Mouse (Mus musculus) testis, postnatal 14 days (tissue): ENCODE results near the gene Erbb2.
"Not testable (repeated sequence)": the region's sequence is repeated elsewhere in the genome, so short reads cannot be mapped to it uniquely, and the experiment has no call there.

Source experiments
- DNase-seq: peaks from one replicate; pipeline ENCODE4 v3.0.0; 2021; ENCODE audit warnings: low spot score

Gene Erbb2

GRCm38 (mm10) chr11:98412273-98412796, at the start of gene Erbb2:
Gene Erbb2 (plus strand): TSS chr11:98412470.
- DNase-seq: peak; percentile 66

DNA sequence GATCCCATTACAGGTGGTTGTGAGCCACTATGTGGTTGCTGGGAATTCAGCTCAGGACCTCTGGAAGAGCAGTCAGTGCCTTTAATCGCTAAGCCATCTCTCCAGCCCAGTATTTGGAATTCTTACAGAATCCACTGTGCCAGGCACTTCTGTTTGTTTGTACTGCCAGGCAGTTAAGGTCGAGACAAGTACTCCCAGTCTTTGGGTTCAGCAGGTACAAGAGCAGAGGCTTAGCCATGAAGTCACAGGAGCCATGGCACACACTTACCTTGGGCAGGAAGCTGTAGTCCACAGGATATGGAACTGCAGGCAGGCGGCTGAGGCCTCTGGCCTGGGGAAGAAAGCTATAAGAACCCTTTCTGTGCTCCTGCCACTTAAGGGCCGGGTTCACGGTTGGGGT, 48.5 kb upstream of the Erbb2 start:
- no peak for DNase-seq

GRCm38 (mm10) chr11:98364410-98364809, 47.9 kb upstream of the Erbb2 start:
- DNase-seq: no peak

DNA sequence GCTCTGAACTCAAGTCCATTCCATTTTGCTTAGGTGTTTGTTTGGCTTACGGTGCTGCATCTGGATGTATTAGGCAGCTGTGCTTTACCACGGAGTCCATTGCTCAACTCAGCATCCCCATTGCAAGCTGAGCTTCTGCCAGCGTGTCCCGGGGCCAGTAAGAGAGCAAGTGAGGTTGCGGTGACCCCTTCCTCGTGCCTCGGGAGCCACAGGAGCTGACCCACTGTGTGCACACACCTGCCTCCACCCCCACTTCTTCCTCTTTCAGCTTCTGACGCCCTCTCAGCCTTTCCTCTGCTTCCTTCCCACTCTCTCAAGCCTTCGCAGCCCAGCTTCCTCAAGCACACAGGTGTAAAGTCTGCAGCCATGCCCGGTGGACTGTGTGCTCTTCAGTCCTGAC, 46.0 kb upstream of the Erbb2 start:
- DNase-seq: no peak

DNA sequence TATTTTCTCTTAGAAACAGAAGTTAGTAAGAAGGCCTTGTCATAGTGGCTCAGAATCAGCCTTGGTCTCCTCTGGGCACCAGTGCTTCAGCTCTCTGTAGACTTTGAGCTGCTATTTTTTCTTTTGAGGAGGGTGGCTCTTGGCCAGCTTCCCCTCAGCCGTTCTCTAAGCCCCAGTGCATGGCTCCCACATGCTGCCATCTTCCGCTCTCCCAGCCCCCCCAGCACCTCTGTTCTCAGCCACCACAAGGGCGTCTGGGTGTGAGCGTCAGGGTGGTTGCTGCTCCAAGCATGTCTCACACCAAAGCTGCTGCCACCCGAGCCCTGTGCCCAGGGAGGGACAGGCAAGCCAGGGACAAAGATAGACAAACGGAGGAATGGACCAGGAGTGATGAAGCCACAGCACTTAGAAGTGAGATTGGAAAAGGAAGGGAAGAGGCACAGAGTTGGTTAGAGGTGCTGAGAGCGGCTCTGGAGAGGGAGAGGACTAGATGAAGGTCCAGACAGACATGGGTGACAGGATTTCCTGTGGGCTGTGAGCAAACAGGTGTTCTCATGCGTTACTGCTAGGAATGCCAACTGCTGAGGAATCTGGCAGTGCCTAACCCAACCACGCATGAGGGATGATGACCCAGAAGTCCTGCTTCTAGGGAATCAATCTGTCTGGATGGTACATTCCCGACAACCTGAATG, 45.0 kb upstream of the Erbb2 start:
- no peak for DNase-seq

GRCm38 (mm10) chr11:98367863-98368186, 44.4 kb upstream of the Erbb2 start:
- DNase-seq: no peak

DNA sequence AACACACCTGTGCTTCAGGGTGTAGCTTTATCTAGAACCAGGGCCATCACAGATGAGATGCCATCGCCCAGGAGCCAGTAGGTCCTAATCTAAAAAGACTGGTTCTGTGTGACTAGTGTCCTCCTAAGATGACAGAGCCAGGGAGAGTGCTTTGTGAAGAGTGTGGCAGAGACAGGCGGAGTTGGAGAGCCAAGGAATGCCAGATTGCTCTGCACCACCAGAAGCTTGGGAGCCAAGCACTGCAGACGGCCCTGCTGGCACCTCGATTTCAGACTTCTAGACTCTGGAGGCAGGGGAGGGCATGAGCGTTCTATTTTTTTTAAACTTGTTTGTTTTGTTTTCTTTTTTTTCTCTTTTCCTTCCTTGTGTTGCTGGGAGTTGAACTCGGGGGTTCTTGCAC, 42.9 kb upstream of the Erbb2 start:
- no peak for DNase-seq

DNA sequence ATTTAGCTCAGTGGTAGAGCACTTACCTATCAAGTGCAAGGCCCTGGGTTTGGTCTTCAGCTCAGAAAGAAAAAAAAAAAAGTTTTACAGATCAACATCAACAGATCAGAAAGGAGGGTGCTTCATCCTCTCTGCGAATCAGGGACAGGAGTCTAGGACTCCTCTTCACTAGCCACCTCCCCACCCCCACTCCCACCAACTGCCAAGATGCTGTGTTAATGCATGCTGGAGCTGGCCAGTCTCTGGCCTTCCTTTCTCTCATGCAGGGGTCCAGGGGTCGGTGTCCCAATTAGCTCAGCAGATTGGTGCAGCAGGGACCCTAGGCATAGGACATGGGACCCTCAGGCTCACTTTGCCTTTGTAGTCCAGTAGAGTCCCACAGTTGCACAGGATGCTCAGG, 41.7 kb upstream of the Erbb2 start:
- no peak for DNase-seq

- no peak for DNase-seq
Observed at GRCm38 (mm10) chr11:98371556-98372240, 40.6 kb upstream of the Erbb2 start.

GRCm38 (mm10) chr11:98372406-98372805, 39.9 kb upstream of the Erbb2 start:
- DNase-seq: no peak

GRCm38 (mm10) chr11:98373244-98373643, 39.0 kb upstream of the Erbb2 start:
- DNase-seq: no peak

- no peak for DNase-seq
Observed at GRCm38 (mm10) chr11:98374266-98374665, 38.0 kb upstream of the Erbb2 start.

DNA sequence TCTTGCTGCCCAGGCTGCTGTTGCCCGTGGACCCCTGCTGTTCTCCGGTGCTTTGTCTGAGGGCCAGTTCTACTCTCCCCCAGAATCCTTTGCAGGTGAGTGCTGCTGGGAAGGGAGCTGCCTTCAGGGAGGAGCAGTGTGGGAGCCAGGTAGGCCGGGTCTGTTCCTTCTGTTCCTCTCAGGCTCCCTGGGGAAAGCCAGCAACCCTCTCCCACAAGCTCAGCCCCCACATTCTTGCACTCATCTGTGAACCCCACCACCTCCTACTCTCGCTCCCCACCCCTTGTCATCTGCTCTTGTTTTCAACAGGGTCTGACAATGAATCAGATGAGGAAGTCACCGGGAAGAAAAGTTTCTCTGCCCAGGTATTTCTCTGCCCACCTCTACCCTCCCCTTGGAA, 35.5 kb upstream of the Erbb2 start:
- DNase-seq: no peak

DNA sequence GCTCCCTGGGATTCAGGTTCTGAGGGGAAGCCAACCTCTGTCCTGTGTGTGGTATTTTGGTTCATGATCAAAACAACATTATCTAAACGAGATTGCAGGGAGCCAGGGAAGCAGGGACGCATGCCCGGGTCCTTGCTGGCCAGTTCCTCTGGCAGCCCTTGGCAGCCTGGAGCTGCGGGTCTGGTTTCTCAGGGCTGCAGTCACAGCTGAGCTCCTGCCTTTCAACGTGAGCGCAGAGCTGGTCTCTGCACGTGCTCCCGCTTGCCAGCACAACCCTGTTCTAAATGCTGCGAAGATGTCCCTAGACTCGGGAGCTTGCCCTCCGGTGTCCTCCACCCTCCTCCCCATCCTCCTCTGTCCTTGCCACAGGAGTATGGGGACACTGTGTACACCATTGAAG, 34.5 kb upstream of the Erbb2 start:
- DNase-seq: no peak

- DNase-seq: peak; percentile 62
Observed at GRCm38 (mm10) chr11:98379379-98379778, 32.9 kb upstream of the Erbb2 start.

DNA sequence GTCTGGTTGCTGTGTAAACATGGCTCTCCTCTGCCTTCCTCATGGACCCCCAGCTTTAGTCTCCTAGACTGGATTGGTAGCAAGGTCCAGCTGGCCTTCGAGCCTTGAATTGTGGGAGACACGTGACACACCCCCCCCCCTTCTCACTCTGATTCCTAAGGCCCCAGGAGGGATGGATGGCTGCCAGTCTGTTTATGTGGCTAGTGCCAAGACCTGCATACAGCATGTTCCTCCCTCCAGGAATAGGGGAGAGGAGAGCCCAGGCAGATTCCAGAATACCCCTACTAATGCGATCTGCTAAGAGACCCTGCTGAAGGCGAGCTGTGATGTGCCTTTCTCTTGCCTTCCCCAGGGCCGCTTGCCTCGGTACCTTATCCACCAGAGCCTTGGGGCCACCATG, 32.2 kb upstream of the Erbb2 start:
- DNase-seq: no peak

DNA sequence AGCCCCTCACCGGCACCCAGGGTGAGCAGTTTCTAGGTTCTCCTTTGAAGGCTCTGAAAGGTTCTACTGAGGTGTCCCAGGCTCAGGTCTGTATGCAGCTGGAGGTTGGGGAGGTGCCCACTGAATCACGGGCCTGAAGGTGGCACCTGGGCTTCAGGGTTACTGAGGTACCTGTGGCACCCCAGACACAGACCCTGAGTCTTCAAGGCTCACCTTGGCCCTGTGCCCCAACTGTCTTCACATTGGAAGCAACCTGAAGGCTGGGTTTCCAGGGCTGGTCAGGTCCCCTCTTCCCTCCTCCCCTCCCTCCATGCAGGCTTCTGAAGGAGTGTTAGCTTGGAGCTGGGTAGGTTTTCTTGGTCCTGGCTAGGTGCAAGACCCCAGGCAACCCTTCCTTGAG, 30.6 kb upstream of the Erbb2 start:
- no peak for DNase-seq

GRCm38 (mm10) chr11:98382405-98382804, 29.9 kb upstream of the Erbb2 start:
- DNase-seq: not testable (repeated sequence)

DNA sequence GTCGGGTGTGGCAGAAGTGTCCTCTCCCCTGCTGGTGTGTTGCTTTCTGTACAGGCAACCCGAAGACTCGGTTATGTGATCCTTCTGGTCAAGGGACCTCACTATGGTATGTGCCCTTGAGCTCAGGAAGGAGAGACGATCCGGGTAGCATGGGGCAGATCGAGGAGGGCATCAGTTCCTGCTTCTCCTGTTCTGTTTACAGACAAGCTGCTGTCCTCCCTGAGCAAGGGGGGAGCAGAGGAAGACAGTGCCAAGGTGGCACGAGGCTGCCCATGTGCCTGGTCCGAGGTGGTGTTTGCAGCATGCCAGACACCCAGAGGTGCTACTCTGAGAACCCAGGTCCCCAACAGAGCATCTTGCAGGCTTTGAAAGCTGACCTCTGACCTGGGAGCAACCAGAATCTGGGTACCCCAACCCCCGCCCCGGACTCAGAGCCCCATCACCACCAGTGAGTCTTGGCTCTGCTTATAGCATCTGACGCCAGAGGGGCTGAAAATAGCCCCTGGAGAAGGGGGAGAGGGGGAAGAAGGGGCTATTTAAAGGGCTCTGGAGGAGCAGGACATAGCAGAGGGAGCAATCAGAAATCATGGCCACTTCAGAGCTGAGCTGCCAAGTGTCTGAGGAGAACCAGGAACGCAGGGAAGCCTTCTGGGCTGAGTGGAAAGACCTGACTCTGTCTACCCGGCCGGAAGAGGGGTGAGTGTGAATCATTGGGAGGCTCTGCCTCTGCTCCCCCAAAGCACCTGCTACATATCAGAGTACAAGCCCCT, 28.8 kb upstream of the Erbb2 start, which contains the start of gene Tcap:
TSS of gene Tcap (plus strand) at position 551 of the 770 bp plus-strand sequence.
- no peak for DNase-seq

DNA sequence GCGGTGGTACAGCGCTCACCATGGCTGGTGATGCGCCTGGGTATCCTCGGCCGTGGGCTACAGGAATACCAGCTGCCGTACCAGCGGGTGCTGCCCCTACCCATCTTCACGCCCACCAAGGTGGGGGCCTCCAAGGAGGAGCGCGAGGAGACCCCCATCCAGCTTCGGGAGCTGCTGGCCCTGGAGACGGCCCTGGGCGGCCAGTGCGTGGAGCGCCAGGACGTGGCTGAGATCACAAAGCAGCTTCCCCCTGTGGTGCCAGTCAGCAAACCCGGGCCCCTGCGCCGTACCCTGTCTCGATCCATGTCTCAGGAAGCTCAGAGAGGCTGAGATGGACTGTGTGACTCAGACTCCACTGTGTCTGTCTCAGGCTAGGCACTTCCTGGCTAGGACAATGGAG, 28.1 kb upstream of the Erbb2 start:
- no peak for DNase-seq

DNA sequence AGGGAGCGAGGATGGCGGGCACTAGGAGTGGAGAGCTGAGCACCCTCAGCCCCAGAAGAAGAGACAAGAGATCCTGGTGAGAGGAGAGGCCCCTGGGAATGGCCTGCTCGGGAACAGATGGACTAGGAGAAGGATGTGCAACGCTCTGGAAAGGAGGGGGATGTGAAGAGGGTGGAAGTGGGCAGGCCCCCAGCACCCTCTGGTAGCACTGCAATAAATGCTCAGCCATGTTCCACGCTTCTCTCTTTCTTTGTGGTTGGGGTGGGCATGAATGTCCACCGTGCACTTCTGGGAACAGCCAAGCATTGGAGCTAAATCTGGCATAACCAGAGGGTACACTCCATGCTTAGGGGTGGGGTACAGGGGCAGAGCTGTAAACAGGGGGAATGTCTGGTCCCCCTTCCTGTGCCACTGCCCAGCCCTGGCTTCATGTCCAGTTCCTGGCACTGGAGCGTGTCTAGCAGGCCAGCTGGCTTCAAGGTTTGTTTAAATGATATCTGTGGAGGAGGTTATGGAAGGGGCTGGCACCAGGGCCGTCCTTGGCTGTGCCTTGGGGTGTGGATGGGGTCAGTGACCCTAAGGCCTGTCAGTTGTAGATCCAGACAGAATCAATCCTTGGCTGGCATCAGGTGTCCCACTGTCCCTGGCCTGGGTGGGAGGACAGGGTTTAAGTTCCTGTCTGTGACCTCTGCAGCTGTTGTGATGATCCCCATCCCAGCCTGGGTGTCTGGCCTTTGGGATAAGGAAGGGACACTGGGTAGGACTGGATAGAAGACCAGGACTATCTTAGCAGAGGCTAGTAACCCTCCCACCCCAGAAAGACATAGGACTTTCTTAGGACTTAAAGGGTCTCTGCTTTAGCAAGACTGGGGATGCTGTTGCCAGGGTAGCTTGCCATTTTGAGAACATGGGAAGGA, 27.3 kb upstream of the Erbb2 start:
- DNase-seq: no peak
